Mouse (Mus musculus): ENCODE data around the gene Gm3532. TPM values are rescaled to one million over a fixed set of nuclear protein-coding genes. Genes with fewer than 3 reads are reported as not detected.
"Not testable (repeated sequence)": the region's sequence is repeated elsewhere in the genome, so short reads cannot be mapped to it uniquely, and the experiment has no call there.

Gene Gm3532
- polyA plus RNA-seq (2015; fragmentation: Nextera tagmentation; extraction: Ambion mirVana): not detected in 2 replicates

DNA sequence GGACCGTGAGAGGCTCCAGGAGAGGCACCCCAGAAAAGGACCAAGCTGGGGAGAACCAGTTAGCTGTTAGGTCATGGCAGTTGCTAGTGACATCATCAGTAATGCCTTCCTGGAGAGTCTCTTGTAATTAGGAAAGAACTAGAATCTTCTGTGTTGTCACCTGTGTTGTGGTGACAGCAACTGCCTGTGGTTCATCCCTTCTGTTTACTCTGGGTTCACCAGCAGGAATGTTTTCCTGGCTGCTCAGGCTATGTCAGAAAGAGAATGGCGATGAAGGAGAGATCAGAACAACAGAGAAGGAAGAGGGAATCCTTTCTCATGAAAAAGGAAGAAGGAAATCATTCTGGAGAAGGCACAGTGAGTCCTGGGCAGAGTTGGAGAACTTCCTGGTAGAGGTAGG is at the start of gene Gm3532:
Gm3532 (plus strand) TSS at position 301 of the 400 bp plus-strand sequence.
- not testable (repeated sequence) for H3K36me3 ChIP-seq; H3K4me3 ChIP-seq; ATAC-seq (ENCODE audit: insufficient number of reproducible peaks, low FRiP score, low TSS enrichment, low read depth); H3K9me3 ChIP-seq; H3K4me2 ChIP-seq; H3K27ac ChIP-seq; H3K4me1 ChIP-seq; H3K9ac ChIP-seq; H3K27me3 ChIP-seq
- no CpG with 5 or more reads among the region's 2 CpGs for WGBS

DNA sequence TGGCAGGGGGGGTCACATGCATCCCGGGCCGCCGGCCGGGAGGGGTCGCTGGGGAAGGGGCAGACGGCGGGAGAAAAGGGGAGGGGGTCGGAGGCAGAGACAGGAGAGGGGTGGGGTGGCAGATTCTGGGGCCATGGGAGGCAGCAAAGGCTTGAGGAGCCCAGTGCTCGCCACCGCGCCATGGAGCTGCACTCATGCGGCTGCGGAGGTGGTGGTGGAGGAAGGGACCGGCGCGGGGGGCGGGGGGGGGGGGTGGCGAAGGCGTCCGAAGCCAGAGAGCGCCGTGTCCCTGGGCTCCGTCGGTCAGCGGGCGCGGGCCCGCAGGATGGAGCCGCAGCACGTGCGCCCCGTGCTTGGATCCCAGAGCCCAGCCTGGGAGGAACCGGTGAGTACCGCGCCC is 36.9 kb upstream of the Gm3532 start, which contains the start of gene Gm3488:
Gm3488 (plus strand) TSS at position 301 of the 400 bp plus-strand sequence.
- not testable (repeated sequence) for H3K9me3 ChIP-seq; H3K4me2 ChIP-seq; H3K27me3 ChIP-seq; H3K36me3 ChIP-seq; H3K4me1 ChIP-seq; H3K27ac ChIP-seq; H3K4me3 ChIP-seq; H3K9ac ChIP-seq; ATAC-seq (ENCODE audit: insufficient number of reproducible peaks, low FRiP score, low TSS enrichment, low read depth)
- no CpG with 5 or more reads among the region's 35 CpGs for WGBS

Other genes starting within 250 kb of the Gm3532 start
- not detected in 2 replicates for gene Gm3542, start 203.6 kb upstream of the Gm3532 start, polyA plus RNA-seq (2015; fragmentation: Nextera tagmentation; extraction: Ambion mirVana)
- gene Gm3500, start 149.4 kb upstream of the Gm3532 start, polyA plus RNA-seq (2015; fragmentation: Nextera tagmentation; extraction: Ambion mirVana): not detected in 2 replicates
- 0.42 and 0.47 TPM in 2 replicates for gene Gm3194, start 83.0 kb upstream of the Gm3532 start, polyA plus RNA-seq (2015; fragmentation: Nextera tagmentation; extraction: Ambion mirVana)
- not detected in 2 replicates for gene Gm8246, start 60.7 kb upstream of the Gm3532 start, polyA plus RNA-seq (2015; fragmentation: Nextera tagmentation; extraction: Ambion mirVana)
- gene Gm3187, start 54.3 kb upstream of the Gm3532 start, polyA plus RNA-seq (2015; fragmentation: Nextera tagmentation; extraction: Ambion mirVana): not detected in 2 replicates
- gene Gm3488, start 36.8 kb upstream of the Gm3532 start, polyA plus RNA-seq (2015; fragmentation: Nextera tagmentation; extraction: Ambion mirVana): 0.49 and 0.60 TPM in 2 replicates
- gene Gm8265, start 94.5 kb downstream of the Gm3532 start, polyA plus RNA-seq (2015; fragmentation: Nextera tagmentation; extraction: Ambion mirVana): not detected in 2 replicates
- not detected in 2 replicates for gene Gm9603, start 149.0 kb downstream of the Gm3532 start, polyA plus RNA-seq (2015; fragmentation: Nextera tagmentation; extraction: Ambion mirVana)
- gene Gm3373, start 203.1 kb downstream of the Gm3532 start, polyA plus RNA-seq (2015; fragmentation: Nextera tagmentation; extraction: Ambion mirVana): 0.19 and 0.46 TPM in 2 replicates